Mouse (Mus musculus) intestine, postnatal 0 days (tissue): ENCODE data around the gene Mthfd1. TPM values are rescaled to one million over a fixed set of nuclear protein-coding genes. Genes with fewer than 3 reads are reported as not detected.

Source experiments
- ATAC-seq: fragments of 200-750 bp; cut with Nextera tagmentation; 2 replicates; pipeline ENCODE4 v1.8.0; 2017; ENCODE audit warnings: mild to moderate bottlenecking, moderate TSS enrichment, moderate library complexity
- H3K27ac ChIP-seq: fragments of 300-500 bp; sonication (generic); 2 replicates; pipeline ENCODE4 v1.5.1; 2014; ENCODE audit warnings: mild to moderate bottlenecking, low read depth, low read length, moderate library complexity
- H3K27me3 ChIP-seq: fragments of 300-500 bp; sonication (generic); replicated peaks from 2 replicates; pipeline ENCODE4 v1.6.1; 2014; ENCODE audit warnings: low read length, mixed read lengths; ENCODE audit not compliant: control insufficient read depth, insufficient read depth
- H3K36me3 ChIP-seq: fragments of 300-500 bp; sonication (generic); 2 replicates; pipeline ENCODE4 v1.6.1; 2014; ENCODE audit warnings: mild to moderate bottlenecking, moderate library complexity; ENCODE audit not compliant: control insufficient read depth, insufficient read depth
- H3K4me1 ChIP-seq: fragments of 300-500 bp; sonication (generic); replicated peaks from 2 replicates; pipeline ENCODE4 v1.6.1; 2014; ENCODE audit warnings: antibody characterized with exemption, low read length, mixed read lengths; ENCODE audit not compliant: control insufficient read depth, insufficient read depth
- H3K4me2 ChIP-seq: fragments of 300-500 bp; sonication (generic); replicated peaks from 2 replicates; pipeline ENCODE4 v1.6.1; 2014; ENCODE audit warnings: low read depth, mild to moderate bottlenecking, moderate library complexity
- H3K4me3 ChIP-seq: fragments of 300-500 bp; sonication (generic); 2 replicates; pipeline ENCODE4 v1.5.1; 2014; ENCODE audit warnings: low read depth, low read length
- H3K9ac ChIP-seq: fragments of 300-500 bp; sonication (generic); 2 replicates; pipeline ENCODE4 v1.6.1; 2014; ENCODE audit warnings: mild to moderate bottlenecking, low read depth, low read length
- H3K9me3 ChIP-seq: fragments of 300-500 bp; sonication (generic); 2 replicates; pipeline ENCODE4 v1.6.1; 2016; ENCODE audit warnings: mixed run types; ENCODE audit not compliant: control insufficient read depth
- CTCF ChIP-seq: sonication (generic); IDR thresholded peaks from 2 replicates; pipeline ENCODE4 v1.5.1; 2016; ENCODE audit warnings: low read depth, mild to moderate bottlenecking, control low read depth, antibody characterized with exemption, moderate library complexity
- WGBS: fragments of 180-500 bp; shearing (Covaris S2); extraction: QIAGEN DNeasy Blood & Tissue Kit; methylation state at CpG from one replicate; pipeline ENCODE4 v1.1.7; 2014; 5-methylcytosine and 5-hydroxymethylcytosine counted together
- polyA plus RNA-seq: library from polyadenylated mRNA; unstranded; fragments of >200 nt; fragmentation: Nextera tagmentation; extraction: Ambion mirVana; gene quantifications from 2 replicates; pipeline ENCODE4 v1.2.1, GENCODE M21; 2015

The Mthfd1 gene
- polyA plus RNA-seq, 1 experiment from 2014 or later, result 18.4 TPM

- H3K4me3 ChIP-seq, result no peak overlapping the region
- ATAC-seq, result no peak
- no peaks in the 10 kb centered on the region for H3K27me3 ChIP-seq
- no peak overlapping the region for H3K27ac ChIP-seq
- H3K4me1 ChIP-seq, result no peaks in the 10 kb centered on the region; the same call in 1 of the 2 replicates
- no peak overlapping the region for H3K4me2 ChIP-seq
- TF ChIP-seq CTCF, result no peak
- H3K36me3 ChIP-seq, result peaks cover 15% of the 10 kb centered on the region
- H3K9me3 ChIP-seq, result no peaks in the 10 kb centered on the region
- WGBS, result 61% methylated on average over 6 of the region's 6 CpGs
- H3K9ac ChIP-seq, result no peak overlapping the region
Measured at GRCm38 (mm10) chr12:76278209-76278608, 23.1 kb downstream of the Mthfd1 start.

- H3K36me3 ChIP-seq, result peaks cover 31% of the 10 kb centered on the region
- WGBS, result 90% methylated on average over 9 of the region's 9 CpGs
- no peak overlapping the region for H3K27ac ChIP-seq
Measured at GRCm38 (mm10) chr12:76280556-76280955, 25.5 kb downstream of the Mthfd1 start.

GRCm38 (mm10) chr12:76281111-76281660, 26.1 kb downstream of the Mthfd1 start:
- H3K9me3 ChIP-seq, result no peaks in the 10 kb centered on the region
- 69% methylated on average over 2 of the region's 2 CpGs for WGBS
- H3K4me1 ChIP-seq, result no peaks in the 10 kb centered on the region; the same call in 1 of the 2 replicates
- H3K27me3 ChIP-seq, result no peaks in the 10 kb centered on the region
- H3K9ac ChIP-seq, result no peak overlapping the region
- no peak overlapping the region for H3K4me3 ChIP-seq
- no peak overlapping the region for H3K4me2 ChIP-seq
- H3K36me3 ChIP-seq, result peaks cover 31% of the 10 kb centered on the region
- ATAC-seq, result no peak
- H3K27ac ChIP-seq, result no peak overlapping the region; the same call in 1 of the 2 replicates
- TF ChIP-seq CTCF, result no peak

More at GRCm38 (mm10) chr12:76280556-76280955, 25.5 kb downstream of the Mthfd1 start:
- H3K9me3 ChIP-seq, result no peaks in the 10 kb centered on the region
- H3K4me2 ChIP-seq, result no peak overlapping the region
- H3K4me3 ChIP-seq, result no peak overlapping the region
- no peaks in the 10 kb centered on the region for H3K27me3 ChIP-seq
- H3K9ac ChIP-seq, result no peak overlapping the region
- no peak for ATAC-seq
- H3K4me1 ChIP-seq, result no peaks in the 10 kb centered on the region; the same call in 1 of the 2 replicates
- no peak for TF ChIP-seq CTCF

- Histone ChIP-seq H3K4me1 (no peaks in the 10 kb centered on the region), H3K4me2 (no peak overlapping the region), H3K9ac (no peak overlapping the region), H3K27me3 (no peaks in the 10 kb centered on the region), H3K27ac (no peak overlapping the region), H3K9me3 (no peaks in the 10 kb centered on the region), H3K4me3 (no peak overlapping the region), H3K36me3 (peaks cover 31% of the 10 kb centered on the region)
- ATAC-seq, result no peak
- no peak for TF ChIP-seq CTCF
- 51% methylated on average over 4 of the region's 4 CpGs for WGBS
Measured at GRCm38 (mm10) chr12:76282132-76282531, 27.0 kb downstream of the Mthfd1 start.

GRCm38 (mm10) chr12:76282532-76283173, 27.6 kb downstream of the Mthfd1 start:
- WGBS, result 93% methylated on average over 17 of the region's 17 CpGs
- H3K4me3 ChIP-seq, result no peak overlapping the region
- no peak for TF ChIP-seq CTCF
- no peaks in the 10 kb centered on the region for H3K27me3 ChIP-seq
- peaks cover 31% of the 10 kb centered on the region for H3K36me3 ChIP-seq
- no peak overlapping the region for H3K4me2 ChIP-seq
- no peaks in the 10 kb centered on the region for H3K4me1 ChIP-seq
- no peak overlapping the region for H3K9ac ChIP-seq
- H3K9me3 ChIP-seq, result no peaks in the 10 kb centered on the region
- no peak for ATAC-seq
- no peak overlapping the region for H3K27ac ChIP-seq

- Histone ChIP-seq H3K27ac (no peak overlapping the region), H3K27me3 (no peaks in the 10 kb centered on the region), H3K4me1 (no peaks in the 10 kb centered on the region), H3K4me2 (no peak overlapping the region), H3K9me3 (no peaks in the 10 kb centered on the region), H3K9ac (no peak overlapping the region), H3K36me3 (peaks cover 36% of the 10 kb centered on the region), H3K4me3 (no peak overlapping the region)
- TF ChIP-seq CTCF, result no peak
- no peak for ATAC-seq
- WGBS, result 85% methylated on average over 6 of the region's 6 CpGs
Measured at GRCm38 (mm10) chr12:76285418-76285817, 30.3 kb downstream of the Mthfd1 start.
